Mouse (Mus musculus) natural killer cell, adult 2 months (primary cell): ENCODE results near the gene Gm20855.
"Not testable (repeated sequence)": the region's sequence is repeated elsewhere in the genome, so short reads cannot be mapped to it uniquely, and the experiment has no call there.

Experiments used
- DNase-seq, 2 experiments: peaks; one replicate each; pipeline ENCODE4 v3.0.0; 2022; ENCODE audit warnings: low spot score in 2 of 2

Gene Gm20855

DNA sequence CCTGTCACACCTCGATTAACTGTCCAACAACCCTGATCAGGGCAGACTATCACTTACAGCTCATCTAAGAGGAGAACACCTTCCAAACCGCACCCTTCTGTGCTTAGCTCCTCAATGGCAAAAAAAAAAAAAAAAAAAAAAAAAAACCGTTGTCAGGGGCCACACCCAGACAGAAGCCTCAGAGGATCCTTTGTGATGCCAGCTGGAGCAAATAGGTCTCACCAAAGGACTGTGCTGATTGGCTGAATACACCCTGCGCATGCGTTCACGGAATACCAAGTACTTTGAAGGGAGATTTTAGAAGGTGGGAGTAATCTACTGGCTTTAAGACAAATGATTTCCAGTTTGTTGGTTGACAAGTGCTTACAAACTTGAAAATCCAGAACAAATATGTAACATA is at the start of gene Gm20855:
TSS of gene Gm20855 (minus strand) at position 101 of the 400 bp plus-strand sequence.
- not testable (repeated sequence) for DNase-seq
